Mouse (Mus musculus) activated CD4-positive, CD25-positive, alpha-beta regulatory T cell, adult 4 months (primary cell): ENCODE results near the gene Ak5. TPM values are rescaled to one million over a fixed set of nuclear protein-coding genes. Genes with fewer than 3 reads are reported as not detected.
"Not testable (repeated sequence)": the region's sequence is repeated elsewhere in the genome, so short reads cannot be mapped to it uniquely, and the experiment has no call there.

ENCODE experiments used
- ATAC-seq: one replicate; pipeline ENCODE4 v1.8.0; 2017
- polyA plus RNA-seq, 2 experiments: library from polyadenylated mRNA; unstranded; fragments of 100-300 nt; shearing (Covaris generic); gene quantifications; one replicate each; pipeline ENCODE4 v1.2.1; 2017

Ak5 gene
- polyA plus RNA-seq: not detected

GRCm38 (mm10) chr3:152668239-152668638 lies at the start of gene Ak5:
Gene Ak5, minus strand, starts transcription at chr3:152668360.
- no peak for ATAC-seq

GRCm38 (mm10) chr3:152713991-152714902 lies 46.1 kb upstream of the Ak5 start, which contains the start of gene Pigk:
Gene Pigk, plus strand, starts transcription at chr3:152714100.
- ATAC-seq: peak; percentile 85

GRCm38 (mm10) chr3:152712957-152713356 lies 44.8 kb upstream of the Ak5 start:
- no peak for ATAC-seq

- no peak for ATAC-seq
Measured at GRCm38 (mm10) chr3:152709936-152710335, 41.8 kb upstream of the Ak5 start.

GRCm38 (mm10) chr3:152707321-152707823 lies 39.2 kb upstream of the Ak5 start:
- no peak for ATAC-seq

GRCm38 (mm10) chr3:152706901-152707300 lies 38.7 kb upstream of the Ak5 start:
- no peak for ATAC-seq

GRCm38 (mm10) chr3:152705826-152706225 lies 37.7 kb upstream of the Ak5 start:
- ATAC-seq: no peak

- no peak for ATAC-seq
Measured at GRCm38 (mm10) chr3:152702274-152702843, 34.2 kb upstream of the Ak5 start.

GRCm38 (mm10) chr3:152701536-152701935 lies 33.4 kb upstream of the Ak5 start:
- ATAC-seq: not testable (repeated sequence)

GRCm38 (mm10) chr3:152699261-152699660 lies 31.1 kb upstream of the Ak5 start:
- no peak for ATAC-seq

- no peak for ATAC-seq
Measured at GRCm38 (mm10) chr3:152698017-152698416, 29.9 kb upstream of the Ak5 start.

GRCm38 (mm10) chr3:152694950-152695349 lies 26.8 kb upstream of the Ak5 start:
- no peak for ATAC-seq

- ATAC-seq: no peak
Measured at GRCm38 (mm10) chr3:152689105-152689504, 20.9 kb upstream of the Ak5 start.

- no peak for ATAC-seq
Measured at GRCm38 (mm10) chr3:152688532-152688931, 20.4 kb upstream of the Ak5 start.

- ATAC-seq: no peak
Measured at GRCm38 (mm10) chr3:152674663-152675062, 6.5 kb upstream of the Ak5 start.

GRCm38 (mm10) chr3:152669783-152670182 lies 1.6 kb upstream of the Ak5 start:
- ATAC-seq: no peak

GRCm38 (mm10) chr3:152668793-152669192 lies 633 bp upstream of the Ak5 start:
- no peak for ATAC-seq

GRCm38 (mm10) chr3:152667356-152668211 lies 576 bp downstream of the Ak5 start:
- ATAC-seq: no peak

GRCm38 (mm10) chr3:152666991-152667355 lies 1.2 kb downstream of the Ak5 start:
- ATAC-seq: no peak

GRCm38 (mm10) chr3:152658592-152658991 lies 9.6 kb downstream of the Ak5 start:
- ATAC-seq: no peak

- no peak for ATAC-seq
Measured at GRCm38 (mm10) chr3:152651991-152652390, 16.2 kb downstream of the Ak5 start.

- no peak for ATAC-seq
Measured at GRCm38 (mm10) chr3:152644610-152645009, 23.6 kb downstream of the Ak5 start.
